Mouse (Mus musculus) regulatory T cell (primary cell): Measurements from ENCODE around the gene Sdhd.
"Not testable (repeated sequence)": the region's sequence is repeated elsewhere in the genome, so short reads cannot be mapped to it uniquely, and the experiment has no call there.

ENCODE experiments used
- in situ Hi-C: fragments of 300-600 bp; cut with MboI, MseI; formaldehyde crosslinking; loops from one replicate; pipeline ENCODE4 v1.15.1; 2025; ENCODE audit warnings: high pct_unique_total_duplicates

The Sdhd gene

GRCm38 (mm10) chr9:50603189-50603997 is at the start of gene Sdhd, which contains the start of gene Timm8b:
Gene Sdhd (minus strand): TSS chr9:50603812.
Gene Timm8b (plus strand): TSS chr9:50603910.
- in situ Hi-C loops, result no loop called here

GRCm38 (mm10) chr9:50650503-50650902 is 46.9 kb upstream of the Sdhd start:
- in situ Hi-C loops, result no loop called here

GRCm38 (mm10) chr9:50646826-50647370 is 43.3 kb upstream of the Sdhd start:
- in situ Hi-C loops, result no loop called here

- in situ Hi-C loops, result no loop called here
Measured at GRCm38 (mm10) chr9:50634270-50634669, 30.7 kb upstream of the Sdhd start.

- in situ Hi-C loops, result no loop called here
Measured at GRCm38 (mm10) chr9:50633059-50633458, 29.4 kb upstream of the Sdhd start.

GRCm38 (mm10) chr9:50632016-50632688 is 28.5 kb upstream of the Sdhd start:
- in situ Hi-C loops, result no loop called here

GRCm38 (mm10) chr9:50630903-50631302 is 27.3 kb upstream of the Sdhd start:
- in situ Hi-C loops, result not testable (repeated sequence)

- in situ Hi-C loops, result no loop called here
Measured at GRCm38 (mm10) chr9:50617794-50618330, 14.2 kb upstream of the Sdhd start.

- in situ Hi-C loops, result no loop called here
Measured at GRCm38 (mm10) chr9:50616766-50617603, 13.4 kb upstream of the Sdhd start, which contains the start of the genes Pih1d2 and Nkapd1. Gene Pih1d2 (plus strand): TSS chr9:50617321. Gene Nkapd1 (minus strand): TSS chr9:50617464.

- in situ Hi-C loops, result no loop called here
Measured at GRCm38 (mm10) chr9:50616161-50616560, 12.5 kb upstream of the Sdhd start.

- in situ Hi-C loops, result no loop called here
Measured at GRCm38 (mm10) chr9:50612115-50612514, 8.5 kb upstream of the Sdhd start.

- in situ Hi-C loops, result no loop called here
Measured at GRCm38 (mm10) chr9:50604338-50604737, 726 bp upstream of the Sdhd start.

- in situ Hi-C loops, result no loop called here
Measured at GRCm38 (mm10) chr9:50603998-50604324, 349 bp upstream of the Sdhd start.

GRCm38 (mm10) chr9:50602055-50602845 is 1.4 kb downstream of the Sdhd start:
- in situ Hi-C loops, result no loop called here

- in situ Hi-C loops, result no loop called here
Measured at GRCm38 (mm10) chr9:50601536-50601935, 2.1 kb downstream of the Sdhd start.

- in situ Hi-C loops, result no loop called here
Measured at GRCm38 (mm10) chr9:50596973-50597372, 6.6 kb downstream of the Sdhd start.

GRCm38 (mm10) chr9:50594794-50595417 is 8.7 kb downstream of the Sdhd start:
- in situ Hi-C loops, result loop anchor here (5.0 kb wide), 1 partner anchor 128 kb away; no protein-coding TSS in a partner anchor

GRCm38 (mm10) chr9:50593544-50593943 is 10.1 kb downstream of the Sdhd start:
- in situ Hi-C loops, result loop anchor here (5.0 kb wide), 1 partner anchor 126 kb away; no protein-coding TSS in a partner anchor

- in situ Hi-C loops, result loop anchor here (5.0 kb wide), 1 partner anchor 126 kb away; no protein-coding TSS in a partner anchor
Measured at GRCm38 (mm10) chr9:50592955-50593354, 10.7 kb downstream of the Sdhd start.
